Mouse (Mus musculus): ENCODE measurements around the gene Eml3. TPM values are rescaled to one million over a fixed set of nuclear protein-coding genes. Genes with fewer than 3 reads are reported as not detected.

The Eml3 gene
- 76.3 and 82.6 TPM in 2 replicates for polyA plus RNA-seq (2012)

DNA sequence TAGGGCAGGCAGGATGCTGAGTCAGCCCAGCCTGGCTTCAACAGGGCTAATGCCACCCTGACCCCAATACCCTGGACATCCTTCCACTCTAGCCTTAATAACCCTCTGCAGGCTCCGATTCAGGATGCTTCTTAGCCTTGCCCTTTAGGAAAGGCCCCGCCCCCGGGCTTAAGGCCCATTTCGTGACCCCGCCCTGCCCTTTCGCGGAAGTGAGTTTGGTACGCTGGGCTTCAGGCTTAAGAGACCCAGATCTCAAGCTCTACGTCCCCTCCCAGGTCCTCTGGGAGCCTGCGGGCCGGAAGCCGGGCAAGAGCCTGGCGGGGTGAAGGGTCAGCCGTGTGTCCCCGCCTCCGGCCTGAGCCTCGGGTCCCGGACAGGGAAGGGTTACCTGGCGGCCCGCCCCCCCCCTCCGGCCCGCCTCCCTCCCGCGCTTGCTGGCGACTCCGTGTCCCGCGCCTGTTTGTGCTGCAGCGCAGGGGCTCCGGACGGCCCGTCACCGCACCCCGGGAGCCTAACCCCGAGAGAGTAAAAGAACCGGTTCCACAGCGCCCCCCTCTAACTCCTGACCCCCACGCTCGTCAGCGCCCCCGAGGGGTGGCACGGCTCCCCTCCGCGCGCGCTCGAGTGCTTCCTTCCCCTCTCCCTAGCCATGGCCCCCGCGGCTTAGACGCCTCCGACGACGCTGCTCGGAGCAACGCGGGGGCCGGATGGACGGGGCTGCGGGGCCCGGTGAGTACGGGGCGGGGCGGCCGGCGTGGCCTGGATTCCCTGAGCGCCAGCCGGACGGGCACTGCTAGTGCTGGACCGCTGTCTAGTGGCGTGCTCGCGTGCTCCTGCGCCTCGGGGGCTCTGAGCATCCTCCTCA, at the start of gene Eml3, which contains the start of gene Rom1:
Gene Eml3, plus strand, starts transcription at position 329 of the 865 bp plus-strand sequence.
Gene Rom1, minus strand, starts transcription at position 133 of the 865 bp plus-strand sequence.

DNA sequence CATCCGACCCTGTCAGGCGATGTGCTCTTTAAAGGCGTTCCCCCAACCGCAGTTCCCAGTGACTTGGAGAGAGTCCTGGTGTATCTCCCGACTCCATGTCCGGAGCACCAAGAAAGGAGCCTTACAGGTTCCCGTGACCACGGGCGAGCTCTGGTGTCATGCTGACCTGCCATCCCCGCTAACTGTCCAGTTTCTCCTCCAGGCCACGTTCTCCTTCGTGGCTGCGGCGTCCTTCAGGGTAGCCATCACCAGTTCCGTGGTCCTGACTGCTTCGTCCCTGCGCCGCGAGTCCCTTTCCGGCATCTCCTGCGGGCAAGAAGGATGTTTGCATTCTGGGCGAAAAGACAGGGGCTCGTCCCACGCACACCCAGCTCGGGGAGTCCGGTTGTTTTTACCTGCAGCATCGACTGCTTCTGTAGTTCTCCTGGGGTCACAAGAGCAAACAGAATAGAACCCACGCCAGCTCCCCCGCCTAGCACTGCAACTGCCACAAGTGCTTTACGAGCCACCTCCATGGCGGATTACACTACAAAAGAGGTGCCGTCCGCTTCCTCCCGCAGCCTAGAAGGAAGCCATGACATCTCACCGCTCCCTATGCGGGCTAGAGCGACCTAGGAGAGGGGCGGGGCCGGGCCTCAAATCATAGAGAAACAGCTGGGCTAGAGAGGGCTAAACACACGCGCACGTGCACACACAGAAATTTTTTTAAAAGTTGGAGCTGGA, 48.9 kb upstream of the Eml3 start, which contains the start of gene Uqcc3:
Gene Uqcc3, minus strand, starts transcription at position 613 of the 723 bp plus-strand sequence.

DNA sequence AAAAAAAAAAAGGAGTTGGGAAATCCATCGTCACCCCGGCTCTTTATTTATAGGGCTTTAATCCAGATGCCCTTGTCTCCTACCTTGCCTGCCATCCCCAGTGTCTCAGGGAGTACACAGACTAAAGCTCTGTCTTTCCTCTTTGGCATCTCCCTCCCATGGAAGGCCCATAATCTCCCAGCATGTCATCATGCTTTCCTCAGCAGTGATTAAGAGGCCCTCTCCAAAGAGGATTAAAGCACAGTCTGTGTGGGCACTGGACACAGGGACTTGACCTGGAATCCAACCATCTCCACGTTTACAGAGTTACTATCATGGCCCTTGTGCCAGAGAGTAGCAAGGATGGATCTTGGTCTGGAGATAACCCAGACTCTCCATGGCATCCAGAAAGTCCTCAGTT, 45.7 kb upstream of the Eml3 start, which contains the start of the genes Lbhd1 and Gm49403:
Gene Lbhd1, plus strand, starts transcription at position 117 of the 400 bp plus-strand sequence.
Gene Gm49403, plus strand, starts transcription at position 315 of the 400 bp plus-strand sequence.

GRCm38 (mm10) chr19:8888511-8889385, 40.6 kb upstream of the Eml3 start, which contains the start of the genes 1810009A15Rik and Gm49416:
Gene 1810009A15Rik, plus strand, starts transcription at chr19:8888853.
Gene Gm49416, plus strand, starts transcription at chr19:8888926.

DNA sequence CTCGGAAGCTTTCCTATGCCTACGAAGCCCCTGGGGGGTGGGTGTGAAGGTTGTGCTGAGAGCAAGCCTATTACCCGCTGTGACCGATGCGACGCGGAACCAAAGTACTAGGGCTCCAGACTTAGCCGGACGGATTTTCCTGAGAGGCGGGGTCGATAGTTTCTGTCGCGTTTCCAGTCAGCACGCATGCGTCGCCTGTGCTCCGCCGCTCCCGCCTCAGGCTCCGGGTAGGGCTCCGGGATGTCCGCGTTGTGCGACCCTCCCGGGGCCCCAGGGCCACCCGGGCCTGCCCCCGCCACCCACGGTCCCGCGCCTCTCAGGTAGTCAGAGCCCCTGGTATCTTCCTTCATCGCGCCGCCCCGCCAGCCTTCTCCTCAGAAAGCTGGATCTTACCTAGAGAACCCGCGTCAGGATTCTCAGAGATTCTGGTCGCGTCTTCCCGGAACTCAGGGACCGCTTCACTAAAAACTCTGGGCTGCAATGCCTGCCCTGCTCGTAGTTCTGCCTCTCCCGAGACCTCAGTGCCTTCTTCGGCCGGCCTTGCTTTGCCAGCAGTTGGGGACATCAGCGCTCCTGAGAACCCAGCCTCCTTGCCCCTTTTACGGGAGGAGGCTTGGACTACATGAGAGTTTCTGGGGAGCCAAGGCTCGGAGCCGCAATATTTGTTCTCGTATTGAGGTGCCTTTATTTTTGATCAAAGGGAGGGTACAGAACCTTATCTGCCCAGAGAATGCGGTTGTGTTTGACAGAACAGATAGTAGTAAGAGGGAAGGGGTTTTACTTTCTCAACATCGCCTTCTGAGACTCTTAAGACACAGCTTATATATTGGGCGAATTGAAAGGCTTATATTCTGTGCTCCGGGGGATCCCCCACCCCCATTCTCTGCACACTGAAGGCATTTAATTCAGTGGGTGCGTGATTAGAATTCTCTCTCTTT, 36.3 kb upstream of the Eml3 start, which contains the start of gene Ints5:
Gene Ints5, plus strand, starts transcription at position 177 of the 938 bp plus-strand sequence.

DNA sequence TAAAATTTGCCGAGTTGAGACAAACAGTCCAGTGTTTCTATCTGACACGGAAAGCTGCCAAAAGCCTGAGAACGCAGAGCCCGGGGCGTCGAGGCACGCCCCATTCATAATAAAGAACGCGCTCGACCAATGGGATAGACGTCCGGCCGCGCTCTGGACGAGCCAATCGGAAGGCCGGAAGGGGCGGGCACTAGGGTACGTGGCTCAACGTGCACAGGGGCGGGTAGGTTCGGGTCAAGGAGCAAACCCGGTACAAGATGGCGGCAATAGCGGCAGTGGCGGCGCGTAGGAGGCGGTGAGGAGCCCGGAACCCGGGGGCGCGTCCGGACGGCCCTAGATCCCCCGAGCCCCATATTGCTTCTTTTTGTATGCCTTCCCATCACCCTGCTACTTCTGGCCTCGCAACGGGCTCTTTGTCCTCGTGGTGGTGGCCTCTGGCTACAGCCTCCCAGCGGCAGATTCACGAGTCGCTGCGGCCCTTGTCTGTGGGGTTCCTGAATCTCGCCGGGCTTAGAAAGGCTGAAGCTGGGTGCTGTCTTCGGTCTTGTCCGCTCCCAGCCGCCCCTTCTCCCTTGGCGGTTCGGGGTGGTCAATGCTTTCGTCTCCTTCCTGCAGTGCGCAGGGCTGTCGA, 31.4 kb upstream of the Eml3 start, which contains the start of gene Ganab:
Gene Ganab, plus strand, starts transcription at position 207 of the 631 bp plus-strand sequence.

DNA sequence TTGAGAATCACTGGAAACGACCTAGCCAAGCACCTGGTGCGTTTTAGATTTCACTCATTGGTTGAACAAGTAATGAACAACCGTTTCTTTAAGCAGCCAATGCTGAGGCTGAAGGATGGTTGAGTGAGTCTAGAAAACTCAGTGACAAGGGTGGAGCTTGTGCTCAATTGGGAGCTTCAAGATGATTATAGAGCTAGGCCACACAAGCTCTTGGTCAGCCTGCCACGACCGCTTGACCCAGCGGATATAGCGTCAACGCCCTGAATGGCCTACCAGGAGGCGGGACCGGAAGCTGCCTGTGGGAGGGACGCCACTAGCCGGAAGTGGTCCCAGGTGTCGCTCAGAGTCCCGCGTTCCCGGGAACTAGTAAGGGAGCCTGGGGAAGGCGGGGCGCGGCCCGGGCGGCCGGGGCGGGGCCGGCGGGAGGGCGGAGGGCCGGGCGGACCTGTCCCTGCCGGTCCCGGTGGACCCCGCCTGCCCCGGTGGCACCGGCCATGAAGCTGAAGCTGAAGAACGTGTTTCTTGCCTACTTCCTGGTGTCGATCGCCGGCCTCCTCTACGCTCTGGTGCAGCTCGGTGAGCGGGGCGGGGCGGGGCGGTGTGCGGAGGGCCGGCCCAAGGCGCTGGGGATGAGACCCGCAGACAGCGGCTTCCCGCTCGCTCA, 9.1 kb upstream of the Eml3 start, which contains the start of gene B3gat3:
Gene B3gat3, plus strand, starts transcription at position 302 of the 664 bp plus-strand sequence.

GRCm38 (mm10) chr19:8941515-8942217, 12.3 kb downstream of the Eml3 start, which contains the start of gene Mta2:
Gene Mta2, plus strand, starts transcription at chr19:8941875.

DNA sequence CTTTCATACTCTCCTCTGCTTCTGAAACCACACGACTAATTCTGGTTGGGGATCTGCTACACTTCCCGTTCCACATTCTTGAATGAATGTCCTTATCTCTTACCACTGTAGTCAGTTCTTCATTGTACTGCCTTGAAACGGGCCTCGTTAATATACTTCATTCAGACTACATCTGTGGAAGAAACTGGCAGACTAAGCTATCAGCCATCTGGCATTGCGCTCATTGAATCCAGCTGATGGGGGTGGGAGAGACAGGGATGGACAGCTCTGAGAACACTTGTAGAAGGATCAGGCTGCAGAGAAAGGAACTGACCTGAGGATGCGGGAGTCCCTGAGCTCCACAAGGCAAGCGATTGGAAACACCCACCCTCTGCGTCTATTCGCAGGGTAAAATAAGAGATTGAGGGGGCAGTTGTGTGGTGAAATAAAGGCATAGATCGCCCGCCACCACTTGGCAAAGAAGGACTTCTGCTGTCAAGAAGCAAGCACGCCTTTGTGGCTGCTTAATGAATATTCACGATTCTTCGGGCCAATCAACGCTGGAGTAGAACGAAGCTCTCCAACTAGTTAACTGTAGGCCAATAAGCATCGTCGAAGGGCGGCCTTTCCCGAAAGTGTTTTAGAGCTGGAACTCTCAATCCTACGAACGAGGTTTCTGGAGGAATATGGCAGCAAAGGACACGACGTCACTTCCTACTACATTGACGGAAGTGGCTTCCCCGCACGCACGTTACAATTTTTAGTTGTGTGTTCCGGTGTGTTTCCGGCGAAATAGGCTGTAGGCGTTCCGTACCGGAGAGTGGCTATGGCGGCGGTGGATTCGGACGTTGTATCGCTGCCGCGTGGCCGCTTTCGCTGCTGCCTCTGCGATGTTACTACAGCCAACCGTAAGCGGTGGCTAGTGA, 24.0 kb downstream of the Eml3 start, which contains the start of gene Tut1:
Gene Tut1, plus strand, starts transcription at position 713 of the 905 bp plus-strand sequence.

GRCm38 (mm10) chr19:8966590-8967372, 37.4 kb downstream of the Eml3 start, which contains the start of gene Eef1g:
Gene Eef1g, plus strand, starts transcription at chr19:8967041.

GRCm38 (mm10) chr19:8989066-8989566, 59.8 kb downstream of the Eml3 start, which contains the start of gene Ahnak:
Gene Ahnak, plus strand, starts transcription at chr19:8989284.

Other genes with a start within 250 kb of the Eml3 start
- 116 and 163 TPM in 2 replicates for gene Slc3a2, start 206.2 kb upstream of the Eml3 start, polyA plus RNA-seq (2012)
- 37.5 and 45.6 TPM in 2 replicates for gene Wdr74, start 193.7 kb upstream of the Eml3 start, polyA plus RNA-seq (2012)
- gene 1700092M07Rik, start 188.8 kb upstream of the Eml3 start, polyA plus RNA-seq (2012), result 1.1 and 2.8 TPM in 2 replicates
- gene Stx5a, start 188.1 kb upstream of the Eml3 start, polyA plus RNA-seq (2012), result 24.2 and 27.7 TPM in 2 replicates
- 37.5 and 54.2 TPM in 2 replicates for gene Nxf1, start 172.5 kb upstream of the Eml3 start, polyA plus RNA-seq (2012)
- 51.0 and 63.4 TPM in 2 replicates for gene Tmem223, start 158.6 kb upstream of the Eml3 start, polyA plus RNA-seq (2012)
- gene Tmem179b, start 155.1 kb upstream of the Eml3 start, polyA plus RNA-seq (2012), result 61.1 and 78.1 TPM in 2 replicates
- 35.3 and 40.4 TPM in 2 replicates for gene Taf6l, start 143.1 kb upstream of the Eml3 start, polyA plus RNA-seq (2012)
- 5.0 and 6.5 TPM in 2 replicates for gene Polr2g, start 131.0 kb upstream of the Eml3 start, polyA plus RNA-seq (2012)
- gene Zbtb3, start 127.0 kb upstream of the Eml3 start, polyA plus RNA-seq (2012), result 0.30 and 0.85 TPM in 2 replicates
- gene Ttc9c, start 110.2 kb upstream of the Eml3 start, polyA plus RNA-seq (2012), result 2.8 and 3.5 TPM in 2 replicates
- 136 and 204 TPM in 2 replicates for gene Hnrnpul2, start 109.5 kb upstream of the Eml3 start, polyA plus RNA-seq (2012)
- gene AC129217.1, start 99.8 kb upstream of the Eml3 start, polyA plus RNA-seq (2012), result 141 and 155 TPM in 2 replicates
- gene Bscl2, start 92.1 kb upstream of the Eml3 start, polyA plus RNA-seq (2012), result 91.7 and 97.7 TPM in 2 replicates
- not detected in 2 replicates for gene Gng3, start 90.4 kb upstream of the Eml3 start, polyA plus RNA-seq (2012)
- gene Lrrn4cl, start 78.8 kb upstream of the Eml3 start, polyA plus RNA-seq (2012), result 0.07 and 0.34 TPM in 2 replicates
- 176 and 267 TPM in 2 replicates for gene Ubxn1, start 58.1 kb upstream of the Eml3 start, polyA plus RNA-seq (2012)
- gene Uqcc3, start 48.6 kb upstream of the Eml3 start, polyA plus RNA-seq (2012), result 60.4 and 63.7 TPM in 2 replicates
- gene Lbhd1, start 45.8 kb upstream of the Eml3 start, polyA plus RNA-seq (2012), result 0.47 and 0.98 TPM in 2 replicates
- not detected in 2 replicates for gene Gm49403, start 45.6 kb upstream of the Eml3 start, polyA plus RNA-seq (2012)
- gene 1810009A15Rik, start 40.7 kb upstream of the Eml3 start, polyA plus RNA-seq (2012), result 68.5 and 78.3 TPM in 2 replicates
- 10.1 and 13.2 TPM in 2 replicates for gene Gm49416, start 40.6 kb upstream of the Eml3 start, polyA plus RNA-seq (2012)
- gene Ints5, start 36.5 kb upstream of the Eml3 start, polyA plus RNA-seq (2012), result 32.4 and 39.0 TPM in 2 replicates
- 52.6 and 60.1 TPM in 2 replicates for gene Ganab, start 31.5 kb upstream of the Eml3 start, polyA plus RNA-seq (2012)
- 129 and 153 TPM in 2 replicates for gene B3gat3, start 9.2 kb upstream of the Eml3 start, polyA plus RNA-seq (2012)
- 8.8 and 9.0 TPM in 2 replicates for gene Rom1, start 196 bp upstream of the Eml3 start, polyA plus RNA-seq (2012)
- 58.4 and 74.1 TPM in 2 replicates for gene Mta2, start 12.3 kb downstream of the Eml3 start, polyA plus RNA-seq (2012)
- gene Tut1, start 24.3 kb downstream of the Eml3 start, polyA plus RNA-seq (2012), result 28.2 and 29.0 TPM in 2 replicates
- gene Eef1g, start 37.5 kb downstream of the Eml3 start, polyA plus RNA-seq (2012), result 124 and 163 TPM in 2 replicates
- gene Ahnak, start 59.7 kb downstream of the Eml3 start, polyA plus RNA-seq (2012), result 19.1 and 29.1 TPM in 2 replicates
- not detected in 2 replicates for gene Scgb1a1, start 158.4 kb downstream of the Eml3 start, polyA plus RNA-seq (2012)
- 84.3 and 107 TPM in 2 replicates for gene Asrgl1, start 206.1 kb downstream of the Eml3 start, polyA plus RNA-seq (2012)

All from megakaryocyte-erythroid progenitor cell, adult 5 weeks (primary cell).